Mouse (Mus musculus) left cerebral cortex, postnatal 14 days (tissue): ENCODE measurements at regions not wholly inside any gene's neighbourhood (a gene's known extent, or its start where the extent isn't known, plus 50 kb on each side); places are given as distances from the start of the nearest gene placed in this dataset.

ENCODE experiments used
- DNase-seq, 2 experiments: peaks; one replicate each; pipeline ENCODE4 v3.0.0; 2021 to 2022; ENCODE audit warnings: low spot score in 2 of 2, mixed read lengths in 1 of 2
- intact Hi-C: fragments of 180-260 bp; cut with DNase I; formaldehyde crosslinking; loops from one replicate; pipeline ENCODE4 v1.15.1; 2025

DNA sequence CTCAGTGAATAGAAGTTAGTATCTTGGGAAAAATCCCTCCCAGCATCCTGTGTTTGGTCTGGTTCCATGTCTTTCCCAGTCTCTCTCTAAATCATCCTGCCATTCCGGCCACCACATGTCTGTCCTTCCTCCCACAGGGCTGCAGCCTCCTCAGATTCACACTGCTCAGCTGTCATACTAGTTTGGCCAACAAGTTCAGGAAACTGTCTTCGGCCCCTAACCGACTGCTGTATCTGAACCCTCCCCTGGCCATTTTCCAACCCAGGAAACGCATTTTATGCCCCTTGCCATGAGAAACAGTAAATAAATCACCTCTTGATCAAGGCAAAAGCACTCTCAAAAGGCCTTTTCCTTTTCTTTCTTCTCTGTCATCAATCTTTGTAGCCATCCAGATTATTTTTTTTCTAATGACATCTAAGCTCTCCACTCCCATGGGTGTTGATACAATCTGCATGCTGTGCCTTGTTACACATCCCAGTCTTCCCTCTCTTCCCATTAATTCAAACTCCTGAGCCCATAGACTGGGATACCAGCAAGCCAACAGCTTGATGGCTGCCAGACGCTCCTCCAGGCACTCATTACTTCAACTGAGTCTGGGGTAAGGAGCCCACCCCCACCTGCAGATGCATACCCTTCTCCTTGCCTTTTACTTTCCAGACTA, 467.3 kb upstream of the Adamts9 start:
- no peak for DNase-seq
- intact Hi-C loops: no loop called here

DNA sequence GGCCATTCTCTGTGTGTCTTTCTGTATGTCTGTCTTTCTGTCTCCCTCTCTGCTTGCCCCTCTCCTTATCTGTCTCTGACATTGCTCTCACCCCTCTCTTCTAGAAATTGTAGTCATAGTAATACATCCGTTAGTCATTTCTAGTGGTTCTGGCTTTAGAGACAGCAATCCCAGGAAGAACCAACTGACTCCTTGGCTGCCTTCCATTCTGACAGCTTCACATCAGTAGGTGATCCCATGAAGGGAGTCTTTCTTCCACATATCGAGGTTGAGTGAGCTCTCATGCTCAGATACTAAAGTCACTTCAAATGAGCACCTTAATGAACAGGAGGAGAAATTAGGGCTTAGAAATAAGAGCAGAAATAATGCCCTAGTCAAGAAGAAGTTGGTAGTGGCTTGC, 455.3 kb upstream of the Adamts9 start:
- intact Hi-C loops: no loop called here
- DNase-seq: no peak

DNA sequence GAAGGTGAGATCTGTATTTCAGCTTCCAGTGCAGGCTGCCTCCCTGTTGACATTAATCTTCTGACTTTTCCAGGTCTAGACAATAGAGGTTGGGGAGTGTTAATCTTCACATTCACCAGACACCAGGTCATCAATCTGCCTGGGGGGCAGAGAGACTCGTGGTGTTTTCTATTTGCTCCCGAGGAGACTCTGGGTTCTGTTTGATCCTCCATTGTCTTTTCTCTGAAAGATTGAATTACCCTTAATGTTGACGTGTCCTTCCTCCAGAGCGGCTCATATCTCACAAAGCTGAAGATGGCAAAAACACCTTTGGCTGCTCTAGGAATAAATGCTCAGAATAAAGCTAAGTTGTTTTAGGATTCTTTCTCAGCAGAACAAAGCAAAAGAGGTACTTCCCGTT, 453.8 kb upstream of the Adamts9 start:
- no peak for DNase-seq
- intact Hi-C loops: no loop called here

DNA sequence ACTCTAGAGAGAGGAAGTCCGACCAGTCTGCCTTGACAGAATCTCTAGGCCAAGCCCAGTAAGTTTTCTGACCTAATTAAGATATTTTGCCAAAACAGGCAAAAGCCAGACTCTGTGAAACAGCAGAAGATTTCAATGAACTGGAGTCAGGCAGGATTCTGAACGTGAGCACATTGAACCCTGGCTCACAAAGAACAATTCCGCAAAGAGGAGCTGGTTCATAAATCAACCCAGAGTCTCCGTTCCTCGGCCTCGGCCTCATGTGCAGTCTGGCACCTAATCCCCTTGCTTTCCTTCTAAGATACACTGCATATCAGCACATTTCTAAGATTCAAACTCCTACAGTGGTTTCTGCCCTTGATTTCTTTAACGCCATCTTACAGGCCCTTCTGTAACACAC, 452.7 kb upstream of the Adamts9 start:
- no peak for DNase-seq
- intact Hi-C loops: no loop called here

DNA sequence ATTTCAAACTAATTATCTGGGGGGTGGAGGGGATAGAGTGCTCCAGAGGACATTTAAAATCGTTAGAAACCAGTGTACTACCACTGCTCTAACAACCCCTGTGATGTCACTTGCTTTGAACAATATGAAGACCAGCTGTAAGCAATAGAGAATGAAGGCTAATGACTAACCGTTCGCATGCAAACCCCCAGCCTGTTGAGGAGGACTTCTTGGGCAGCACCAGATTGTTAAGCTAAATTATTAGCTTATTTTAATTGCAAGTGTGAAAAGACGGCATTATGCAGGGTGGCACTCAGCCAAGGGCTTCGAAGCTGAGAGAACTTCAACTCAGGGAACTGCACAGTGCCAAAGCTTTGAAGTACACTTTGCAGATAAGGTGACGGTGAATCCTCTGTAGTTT, 452.0 kb upstream of the Adamts9 start:
- peak; percentile 22 to 57 for DNase-seq
- intact Hi-C loops: no loop called here

DNA sequence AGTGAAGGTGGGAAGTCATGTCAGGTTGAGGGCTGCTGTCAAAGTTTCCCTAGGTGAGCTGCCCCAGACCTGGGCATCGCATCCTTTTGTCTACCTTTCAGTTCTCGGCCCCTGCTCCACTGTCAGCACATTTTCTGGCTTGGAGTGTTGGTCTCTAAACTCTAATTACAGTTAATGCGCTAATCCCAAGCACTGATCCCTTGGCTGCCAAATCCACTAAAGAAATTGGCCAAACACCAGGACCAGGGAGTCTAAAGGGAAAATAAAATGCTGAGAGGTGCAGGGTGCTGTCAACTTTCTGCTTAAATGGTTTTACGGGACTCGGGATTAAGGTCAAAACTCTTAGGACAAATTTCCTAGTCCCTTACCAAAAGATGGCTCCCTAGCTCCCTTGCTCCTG, 450.3 kb upstream of the Adamts9 start:
- DNase-seq: no peak

DNA sequence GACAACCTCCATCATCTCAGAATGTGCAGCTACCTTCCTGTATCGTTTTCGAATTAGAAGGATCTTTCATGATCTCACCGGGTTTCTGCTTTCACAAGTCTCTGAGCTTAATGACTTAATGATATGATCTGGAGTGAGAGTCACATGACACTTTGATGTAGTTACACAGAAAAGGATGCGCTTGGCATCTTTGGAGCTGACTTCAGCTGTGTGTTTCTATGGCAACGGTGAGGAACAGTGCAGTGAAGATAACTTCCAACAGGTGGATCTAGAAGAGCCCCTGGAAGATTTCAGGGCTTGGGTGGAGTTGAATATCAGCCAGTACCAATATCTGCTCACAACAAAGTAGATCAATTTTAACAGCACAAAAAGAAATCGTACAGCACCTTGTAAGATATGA, 449.1 kb upstream of the Adamts9 start:
- intact Hi-C loops: no loop called here
- peak; percentile 11 to 40 for DNase-seq

More for the DNA sequence above, 450.3 kb upstream of the Adamts9 start:
- intact Hi-C loops: no loop called here

DNA sequence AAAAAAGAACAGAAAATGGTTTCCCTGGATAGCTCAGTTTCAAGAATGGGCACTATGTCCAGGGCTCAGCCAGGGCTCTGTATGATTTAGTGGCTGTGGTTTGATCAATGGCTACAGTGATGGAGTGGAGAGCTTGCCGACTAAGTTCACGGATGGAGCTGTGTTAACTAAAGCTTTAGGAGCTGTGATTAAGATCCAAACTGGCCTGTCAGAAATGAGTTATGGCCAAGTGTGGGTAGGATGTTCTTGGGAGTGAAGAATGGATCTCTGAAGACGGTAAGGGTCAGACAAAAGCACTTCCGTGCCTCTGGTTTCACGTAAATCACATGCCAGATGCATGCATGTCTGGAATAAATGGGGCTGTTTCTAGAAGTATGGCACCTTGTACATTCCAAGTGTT, 447.9 kb upstream of the Adamts9 start:
- no peak for DNase-seq
- intact Hi-C loops: no loop called here

DNA sequence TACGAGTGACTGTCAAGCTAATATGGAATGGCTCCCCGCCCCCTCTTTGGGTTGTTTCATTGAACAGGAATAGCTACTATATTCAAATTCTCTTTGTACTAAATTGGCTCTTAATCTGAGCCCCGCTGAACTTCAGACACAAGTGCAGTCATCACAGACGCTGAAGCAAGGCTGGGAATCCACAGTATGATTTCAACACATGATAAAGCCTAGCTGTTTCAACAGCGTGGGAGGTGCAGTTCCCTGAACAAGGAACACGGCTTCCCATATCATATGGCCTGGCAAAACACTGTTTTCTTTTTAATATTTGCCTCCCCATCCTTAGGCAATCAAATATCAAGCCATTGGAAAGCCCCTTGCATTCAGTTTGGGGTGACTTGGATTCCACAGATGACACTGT, 428.0 kb upstream of the Adamts9 start:
- DNase-seq: no peak
- intact Hi-C loops: no loop called here

DNA sequence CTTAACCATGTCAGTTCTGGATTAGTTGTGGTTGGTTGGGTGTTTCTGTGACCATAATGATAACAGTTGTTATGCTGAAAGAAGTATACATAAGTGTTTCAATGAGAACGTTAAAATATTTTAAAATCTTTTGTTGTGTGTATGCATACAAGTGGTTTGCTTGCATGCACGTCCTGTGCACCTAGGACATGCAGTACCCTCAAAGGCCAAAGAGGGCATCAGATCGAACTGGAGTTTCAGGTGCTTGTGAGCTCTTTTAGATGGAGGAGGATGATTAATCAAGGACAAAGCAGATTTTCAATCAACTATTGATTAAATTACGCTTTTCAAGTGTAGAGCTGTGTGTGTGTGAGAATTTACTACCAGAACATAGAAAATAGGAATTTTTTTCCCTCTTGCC, 420.6 kb upstream of the Adamts9 start:
- no peak for DNase-seq
- intact Hi-C loops: no loop called here

DNA sequence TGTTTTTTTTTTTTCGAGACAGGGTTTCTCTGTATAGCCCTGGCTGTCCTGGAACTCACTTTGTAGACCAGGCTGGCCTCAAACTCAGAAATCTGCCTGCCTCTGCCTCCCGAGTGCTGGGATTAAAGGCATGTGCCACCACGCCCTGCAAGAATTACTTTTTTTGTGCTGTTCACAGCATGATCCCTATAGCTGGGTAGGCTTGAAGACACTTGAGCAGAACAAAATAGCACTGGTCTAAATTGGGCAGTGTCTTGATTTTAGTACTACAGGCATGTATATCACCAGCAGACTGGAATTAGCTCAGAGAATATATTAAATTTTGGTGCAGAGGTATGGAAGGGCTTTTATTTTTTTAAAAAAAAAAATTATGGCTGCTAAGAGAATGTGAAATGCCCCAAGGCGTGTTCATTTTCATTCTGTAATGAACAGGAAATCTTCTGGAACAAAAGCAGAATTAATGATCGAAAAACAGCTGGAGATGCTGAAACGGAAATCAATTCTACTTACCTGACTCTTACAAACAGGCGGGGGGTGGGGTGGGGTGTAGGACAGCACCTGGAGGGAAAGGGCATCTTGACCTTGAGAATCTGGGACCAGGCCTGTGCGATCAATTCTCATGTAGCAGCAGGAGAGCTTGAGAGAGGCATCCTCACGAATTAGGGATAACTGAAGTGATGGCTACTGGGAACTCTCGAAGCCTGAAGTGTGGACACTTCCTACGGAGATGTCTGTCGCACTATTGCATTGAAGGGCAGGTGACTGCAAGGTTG, 410.2 kb upstream of the Adamts9 start:
- intact Hi-C loops: no loop called here
- DNase-seq: no peak

DNA sequence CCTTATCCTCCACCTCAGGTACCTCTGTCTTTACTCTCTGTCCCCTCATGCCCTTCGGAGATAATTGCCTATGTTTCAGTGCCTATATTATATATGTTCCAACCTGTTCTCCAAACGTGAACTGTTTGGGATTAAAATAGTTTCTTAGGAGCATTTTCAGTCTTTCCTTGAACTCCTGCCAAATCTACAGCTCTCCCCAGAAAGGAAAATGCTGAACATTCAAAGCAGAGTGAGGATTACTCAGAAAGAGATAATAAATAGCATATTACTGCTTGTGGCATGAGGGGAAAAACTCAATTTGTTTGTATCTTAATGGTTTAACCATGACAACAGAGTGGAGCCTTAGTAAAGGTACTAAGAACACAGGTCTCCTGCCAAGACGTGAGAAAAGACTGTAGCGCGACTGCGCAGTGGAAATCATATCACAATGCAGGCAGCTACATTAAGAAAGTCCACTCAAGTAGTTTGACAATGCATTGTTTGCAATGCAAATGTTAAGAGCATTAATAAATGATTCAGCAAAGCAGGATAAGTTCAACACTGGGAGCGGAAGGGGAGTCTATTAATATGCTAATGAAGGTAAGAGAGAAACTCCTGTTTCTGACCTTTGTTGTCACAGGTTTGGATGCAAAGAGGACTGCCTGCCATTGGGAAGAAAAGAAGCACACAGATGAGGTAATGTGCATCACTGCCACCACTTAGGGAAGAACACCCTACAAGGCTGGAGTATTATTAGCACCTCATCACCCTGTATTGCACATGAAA, 406.8 kb upstream of the Adamts9 start:
- peak; percentile 2 to 42 for DNase-seq
- intact Hi-C loops: no loop called here

DNA sequence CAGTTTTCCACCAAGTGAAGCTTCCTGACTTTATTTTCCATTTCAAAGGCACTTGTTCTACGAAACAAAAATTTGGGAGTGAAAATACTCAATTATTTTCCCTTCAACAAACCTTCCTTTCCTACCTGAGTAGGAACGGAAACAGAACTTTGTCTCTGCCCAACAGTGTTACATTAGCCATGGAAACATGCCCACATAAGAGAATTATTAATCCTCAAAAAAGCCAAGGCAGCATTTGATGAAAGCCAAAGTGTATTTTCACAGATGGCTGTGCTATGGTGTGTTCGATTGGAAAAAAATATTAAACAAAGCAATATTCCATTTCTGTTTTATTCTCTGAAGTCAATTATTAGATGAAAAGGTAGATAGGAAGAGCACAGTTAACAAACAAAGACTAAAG, 404.8 kb upstream of the Adamts9 start:
- no peak for DNase-seq
- intact Hi-C loops: no loop called here

DNA sequence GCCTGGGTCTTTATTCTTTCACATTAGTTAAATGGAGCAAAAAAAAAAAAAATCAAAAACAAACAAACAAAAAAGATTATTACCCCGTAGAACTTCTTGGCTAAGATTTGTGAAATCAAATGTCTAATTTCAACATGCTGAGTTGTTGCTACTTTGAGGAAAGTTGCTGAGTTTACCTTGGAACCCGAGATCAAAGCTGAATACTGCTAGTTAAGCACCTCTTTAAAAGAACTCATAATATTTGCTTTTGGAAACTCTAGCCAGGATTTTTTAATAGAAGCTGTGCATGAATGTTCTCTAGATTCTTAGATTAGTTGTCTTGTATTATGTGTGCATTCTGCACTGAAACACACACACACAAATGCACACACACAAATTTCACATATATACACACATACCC, 385.4 kb upstream of the Adamts9 start:
- no peak for DNase-seq
- intact Hi-C loops: no loop called here

DNA sequence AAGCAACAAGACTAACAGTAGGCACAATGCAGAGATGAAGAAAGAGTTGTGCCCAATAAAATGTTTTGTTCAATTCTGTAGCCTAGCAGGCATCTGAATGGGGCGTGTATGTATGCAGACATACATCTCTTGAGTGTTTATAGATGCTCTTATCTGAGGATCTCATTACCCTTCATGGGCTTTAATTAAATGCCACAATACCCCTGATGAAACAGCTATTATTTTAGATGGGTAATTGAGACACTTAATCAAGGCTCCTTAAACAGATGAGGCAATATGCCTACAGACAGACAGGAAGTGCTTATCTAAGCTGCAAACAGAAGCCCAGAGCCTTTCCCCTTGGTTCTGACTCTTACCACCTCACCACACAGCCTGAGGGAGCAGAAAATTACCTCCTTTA, 384.6 kb upstream of the Adamts9 start:
- DNase-seq: no peak
- intact Hi-C loops: no loop called here

DNA sequence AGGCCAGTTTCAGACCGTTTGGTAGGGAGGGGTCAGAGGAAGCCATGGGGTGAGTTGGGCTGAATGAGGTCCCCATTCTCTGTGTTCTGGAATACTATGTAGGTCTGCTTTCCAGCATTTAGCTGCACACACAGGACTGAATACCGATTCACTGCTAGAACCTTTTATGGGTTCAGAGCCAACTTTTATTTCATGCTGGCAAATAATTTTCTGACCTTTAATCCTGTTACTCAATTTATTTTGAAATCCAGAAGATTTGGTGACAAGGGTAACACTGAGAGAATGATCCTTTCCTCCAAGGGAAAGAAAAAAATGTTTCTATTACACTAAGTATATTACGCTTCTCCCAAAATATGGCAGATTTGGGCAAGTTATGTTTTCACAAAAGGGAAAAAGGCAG, 380.6 kb upstream of the Adamts9 start:
- DNase-seq: no peak
- intact Hi-C loops: no loop called here

DNA sequence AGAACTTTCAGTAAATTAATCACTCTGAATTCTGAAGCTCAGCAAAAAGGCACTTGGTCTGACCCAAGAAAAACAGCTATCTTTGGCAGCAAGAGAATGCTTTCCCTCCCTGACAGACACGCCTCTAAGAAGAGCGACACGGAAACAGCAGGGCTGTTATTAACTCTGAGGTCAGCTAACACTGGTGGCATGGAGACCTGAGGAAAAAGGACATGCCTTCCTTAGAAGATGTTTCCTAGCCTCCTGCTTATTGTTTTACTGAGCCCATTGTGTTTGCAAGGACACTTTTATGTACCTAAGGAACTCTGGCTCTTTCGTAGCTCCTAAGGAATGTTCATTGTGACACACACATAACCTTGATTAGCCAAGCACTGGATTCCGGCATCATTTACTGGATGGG, 371.3 kb upstream of the Adamts9 start:
- intact Hi-C loops: no loop called here
- no peak for DNase-seq

DNA sequence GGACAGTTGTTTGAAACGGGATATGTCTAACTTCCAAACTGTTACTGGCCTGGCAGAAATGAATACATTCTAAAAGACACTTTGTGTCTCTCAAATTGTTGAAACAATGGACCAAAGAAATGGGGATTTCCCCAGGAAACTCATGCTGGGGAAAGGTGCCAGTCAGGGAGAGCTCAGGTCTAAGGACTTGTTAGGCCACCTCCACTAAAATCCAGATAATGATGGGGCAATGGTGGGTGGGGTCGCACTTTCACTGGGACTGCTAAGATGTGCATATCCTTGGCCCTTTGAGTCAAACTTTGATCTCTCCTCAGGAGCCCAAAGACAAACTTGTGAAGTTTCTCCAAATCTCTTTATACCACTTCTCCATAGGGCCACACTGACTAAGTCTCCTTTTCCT, 361.9 kb upstream of the Adamts9 start:
- DNase-seq: no peak
- intact Hi-C loops: no loop called here

DNA sequence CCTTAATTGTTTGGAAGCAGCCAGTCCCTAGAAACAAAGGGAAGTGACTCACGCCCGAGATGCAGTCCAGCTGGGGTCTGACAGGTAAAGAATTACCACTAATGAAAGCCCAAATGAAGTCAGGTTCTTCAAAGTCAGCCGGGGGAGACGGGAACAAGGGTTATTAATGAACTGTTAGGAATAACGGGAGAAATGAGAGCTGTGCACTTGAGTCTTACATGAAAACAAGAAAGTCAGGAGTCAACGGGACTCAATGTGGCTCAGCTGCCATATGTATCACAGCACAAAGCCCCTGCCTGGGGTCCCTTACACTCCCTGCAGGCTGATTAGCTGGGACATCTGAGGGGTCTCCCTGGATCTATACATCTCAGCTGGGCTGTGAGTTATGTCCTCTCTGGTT, 354.7 kb upstream of the Adamts9 start:
- intact Hi-C loops: no loop called here
- DNase-seq: no peak

DNA sequence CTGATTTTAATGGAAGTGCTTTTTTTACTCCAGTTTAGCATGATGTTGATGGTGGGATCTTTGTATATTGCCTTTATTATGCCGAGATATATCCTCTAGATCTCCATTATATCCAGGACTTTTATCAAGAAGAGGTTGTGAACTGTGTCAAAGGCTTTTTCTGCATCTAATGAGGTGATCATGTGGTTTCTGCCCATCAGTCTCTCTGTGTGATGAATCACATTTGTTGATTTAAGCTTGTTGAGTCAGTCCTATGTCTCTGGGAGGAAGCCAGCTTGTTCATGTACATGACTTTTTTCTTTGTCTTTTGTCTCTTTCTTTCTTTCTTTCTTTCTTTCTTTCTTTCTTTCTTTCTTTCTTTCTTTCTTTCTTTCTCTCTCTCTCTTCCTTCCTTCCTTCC, 348.4 kb upstream of the Adamts9 start:
- intact Hi-C loops: no loop called here
- no peak for DNase-seq

DNA sequence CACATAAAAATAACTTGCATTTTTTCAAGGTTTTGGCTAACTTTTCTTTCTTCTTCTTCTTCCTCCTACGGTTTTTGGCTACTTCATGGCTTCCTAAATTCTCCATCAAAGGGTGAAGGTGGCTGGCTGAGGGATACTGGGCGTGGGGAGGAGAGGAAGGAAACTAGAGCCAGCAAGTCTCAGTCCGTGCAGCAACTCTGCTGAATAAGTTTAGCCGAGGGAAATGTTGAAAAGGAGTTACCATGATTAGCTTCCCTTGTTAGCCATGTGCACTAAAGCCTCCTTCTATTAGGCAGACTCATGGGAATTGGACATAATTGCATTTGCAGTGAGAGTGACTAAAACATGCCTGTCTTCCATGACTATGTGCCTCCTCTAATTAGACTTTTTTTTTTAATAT, 345.1 kb upstream of the Adamts9 start:
- DNase-seq: no peak
- intact Hi-C loops: no loop called here
